Mouse (Mus musculus) stomach, embryonic 15.5 days (tissue): Measurements from ENCODE around the gene Hoxd13. TPM values are rescaled to one million over a fixed set of nuclear protein-coding genes. Genes with fewer than 3 reads are reported as not detected.

Experiments
- ATAC-seq: fragments of 200-750 bp; cut with Nextera tagmentation; 2 replicates; pipeline ENCODE4 v1.8.0; 2017; ENCODE audit warnings: low read depth, moderate number of reproducible peaks, moderate TSS enrichment; ENCODE audit not compliant: insufficient read depth, low FRiP score
- H3K27ac ChIP-seq: fragments of 300-500 bp; sonication (generic); 2 replicates; pipeline ENCODE4 v1.5.1; 2015; ENCODE audit warnings: mild to moderate bottlenecking, inconsistent platforms
- H3K27me3 ChIP-seq: fragments of 300-500 bp; sonication (generic); replicated peaks from 2 replicates; pipeline ENCODE4 v1.6.1; 2015; ENCODE audit warnings: inconsistent platforms
- H3K36me3 ChIP-seq: fragments of 300-500 bp; sonication (generic); 2 replicates; pipeline ENCODE4 v1.6.1; 2015; ENCODE audit warnings: inconsistent platforms
- H3K4me1 ChIP-seq: fragments of 300-500 bp; sonication (generic); 2 replicates; pipeline ENCODE4 v1.6.1; 2015; ENCODE audit warnings: inconsistent platforms
- H3K4me2 ChIP-seq: fragments of 300-500 bp; sonication (generic); 2 replicates; pipeline ENCODE4 v1.6.1; 2015; ENCODE audit warnings: mild to moderate bottlenecking, inconsistent platforms
- H3K4me3 ChIP-seq: fragments of 300-500 bp; sonication (generic); replicated peaks from 2 replicates; pipeline ENCODE4 v1.5.1; 2015; ENCODE audit warnings: inconsistent platforms
- H3K9ac ChIP-seq: fragments of 300-500 bp; sonication (generic); 2 replicates; pipeline ENCODE4 v1.6.1; 2015; ENCODE audit warnings: inconsistent platforms
- H3K9me3 ChIP-seq: fragments of 300-500 bp; sonication (generic); 2 replicates; pipeline ENCODE4 v1.6.1; 2016; ENCODE audit warnings: inconsistent platforms
- WGBS: fragments of 180-500 bp; shearing (Covaris S2); methylation state at CpG from one replicate; pipeline ENCODE4 v1.1.7; 2015; 5-methylcytosine and 5-hydroxymethylcytosine counted together
- polyA plus RNA-seq: library from polyadenylated mRNA; unstranded; fragments of >200 nt; fragmentation: Nextera tagmentation; extraction: Ambion mirVana; gene quantifications from 2 replicates; pipeline ENCODE4 v1.2.1, GENCODE M21; 2015

The Hoxd13 gene
- polyA plus RNA-seq, 1 experiment from 2014 or later, result not detected

- Histone ChIP-seq H3K27me3 (peaks cover 78% of the 10 kb centered on the region), H3K4me1 (peaks cover 9% of the 10 kb centered on the region), H3K27ac (no peak overlapping the region), H3K9me3 (no peaks in the 10 kb centered on the region), H3K9ac (no peak overlapping the region), H3K4me2 (peak overlapping the region; percentile 58), H3K36me3 (no peaks in the 10 kb centered on the region), H3K4me3 (peak overlapping the region; percentile 32)
- ATAC-seq, result no peak
- WGBS, result under 1% methylated on average over 51 of the region's 69 CpGs
Measured at GRCm38 (mm10) chr2:74655821-74656631, 12.1 kb upstream of the Hoxd13 start.

- H3K9ac ChIP-seq, result no peak overlapping the region
- H3K4me2 ChIP-seq, result no peak overlapping the region
- ATAC-seq, result no peak
- peaks cover 79% of the 10 kb centered on the region for H3K27me3 ChIP-seq
- 6% methylated on average over 4 of the region's 4 CpGs for WGBS
- no peak overlapping the region for H3K4me3 ChIP-seq
- H3K9me3 ChIP-seq, result no peaks in the 10 kb centered on the region
- peaks cover 10% of the 10 kb centered on the region for H3K4me1 ChIP-seq
- H3K36me3 ChIP-seq, result no peaks in the 10 kb centered on the region
- H3K27ac ChIP-seq, result no peak overlapping the region
Measured at GRCm38 (mm10) chr2:74656632-74657021, 11.5 kb upstream of the Hoxd13 start.

- no peak overlapping the region for H3K27ac ChIP-seq
- H3K4me3 ChIP-seq, result no peak overlapping the region
Measured at GRCm38 (mm10) chr2:74657251-74658023, 10.7 kb upstream of the Hoxd13 start.

GRCm38 (mm10) chr2:74658024-74658666 lies 10.0 kb upstream of the Hoxd13 start:
- Histone ChIP-seq H3K36me3 (no peaks in the 10 kb centered on the region), H3K27me3 (peaks cover 84% of the 10 kb centered on the region), H3K27ac (no peak overlapping the region), H3K9ac (no peak overlapping the region), H3K4me3 (no peak overlapping the region), H3K9me3 (no peaks in the 10 kb centered on the region), H3K4me1 (peaks cover 12% of the 10 kb centered on the region), H3K4me2 (no peak overlapping the region)
- WGBS, result 2% methylated on average over 15 of the region's 15 CpGs
- ATAC-seq, result no peak

More at GRCm38 (mm10) chr2:74657251-74658023, 10.7 kb upstream of the Hoxd13 start:
- Histone ChIP-seq H3K27me3 (peaks cover 79% of the 10 kb centered on the region), H3K36me3 (no peaks in the 10 kb centered on the region), H3K9ac (no peak overlapping the region), H3K4me1 (peaks cover 12% of the 10 kb centered on the region), H3K4me2 (no peak overlapping the region), H3K9me3 (no peaks in the 10 kb centered on the region)
- ATAC-seq, result no peak
- 3% methylated on average over 62 of the region's 62 CpGs for WGBS

DNA sequence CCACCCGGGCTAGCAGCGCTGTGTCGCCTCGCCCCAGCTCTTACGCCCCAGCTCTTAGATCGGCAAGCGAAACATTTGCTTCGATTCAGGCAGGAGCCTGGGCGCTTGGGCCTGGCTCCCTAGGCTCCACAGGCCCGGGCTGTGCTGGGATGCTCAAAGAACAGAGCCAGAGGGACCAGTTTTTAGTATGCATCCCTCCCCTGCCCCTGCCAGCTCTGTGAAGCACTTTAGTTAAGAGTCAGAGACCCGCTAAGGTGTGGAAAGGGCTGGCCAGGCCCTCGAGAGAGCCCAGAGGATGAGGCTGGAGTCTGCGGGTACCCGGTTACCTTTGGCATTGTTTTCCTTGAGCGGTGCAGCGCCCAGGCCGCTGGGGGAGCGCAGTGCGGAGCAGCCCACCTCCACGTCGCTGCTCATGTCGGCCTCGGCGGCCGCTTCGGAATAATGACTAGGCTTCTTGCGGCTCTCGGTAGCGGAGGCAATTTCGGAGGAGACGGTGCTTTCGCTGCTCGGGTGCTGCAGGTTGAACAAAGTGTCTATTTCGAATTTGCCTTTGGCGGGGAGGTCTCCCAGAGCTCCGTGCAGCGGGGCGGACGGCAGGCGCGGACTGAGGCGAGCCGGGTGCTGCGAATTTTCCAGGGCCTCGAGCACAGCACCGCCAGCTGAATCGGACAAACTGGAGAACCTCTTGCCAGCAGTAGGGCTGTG lies 9.3 kb upstream of the Hoxd13 start:
- Histone ChIP-seq H3K4me1 (peaks cover 12% of the 10 kb centered on the region), H3K27me3 (peaks cover 88% of the 10 kb centered on the region), H3K36me3 (no peaks in the 10 kb centered on the region), H3K4me3 (no peak overlapping the region), H3K9ac (no peak overlapping the region), H3K27ac (no peak overlapping the region), H3K9me3 (no peaks in the 10 kb centered on the region), H3K4me2 (no peak overlapping the region)
- ATAC-seq, result no peak
- WGBS, result 2% methylated on average over 47 of the region's 47 CpGs

DNA sequence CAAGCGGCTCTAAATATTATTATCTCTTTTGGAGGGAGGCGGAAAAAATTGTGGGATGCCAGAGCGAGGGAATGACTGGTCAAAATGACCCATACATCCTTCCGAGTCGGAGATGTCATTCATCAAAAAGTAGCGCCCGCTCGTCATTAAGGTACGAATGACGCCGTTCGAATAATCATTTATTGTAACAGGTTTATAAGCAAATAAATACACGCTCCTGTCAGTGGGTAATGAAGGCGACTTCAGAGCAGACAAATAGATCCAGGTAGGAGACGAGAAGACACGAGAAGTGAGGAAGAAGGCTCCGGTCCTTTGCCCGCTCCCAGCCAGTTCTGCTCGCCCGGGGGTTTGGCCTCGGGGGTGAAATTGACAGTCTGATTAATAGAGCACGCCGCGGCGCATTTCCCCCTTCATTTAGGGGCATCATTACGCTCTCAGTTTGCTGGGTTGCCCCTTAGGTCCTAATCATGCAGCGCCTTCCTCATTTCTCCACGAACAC lies 8.6 kb upstream of the Hoxd13 start, which contains the start of gene Evx2:
TSS of gene Evx2 (minus strand) at position 51 of the 499 bp plus-strand sequence.
- no peak within 1 kb of the TSS for H3K4me2 ChIP-seq
- ATAC-seq, result no peak

GRCm38 (mm10) chr2:74660421-74661375 lies 7.4 kb upstream of the Hoxd13 start:
- no peak overlapping the region for H3K9ac ChIP-seq

More for the DNA sequence above, 8.6 kb upstream of the Hoxd13 start, which contains the start of gene Evx2:
- Histone ChIP-seq H3K27ac (no peak within 1 kb of the TSS), H3K4me1 (peaks cover 12% of the 10 kb centered on the region), H3K4me3 (no peak within 1 kb of the TSS), H3K27me3 (peaks cover 88% of the 10 kb centered on the region), H3K9ac (no peak within 1 kb of the TSS), H3K9me3 (no peaks in the 10 kb centered on the region), H3K36me3 (no peaks in the 10 kb centered on the region)
- 3% methylated on average over 28 of the region's 28 CpGs for WGBS

GRCm38 (mm10) chr2:74661685-74662084 lies 6.4 kb upstream of the Hoxd13 start:
- H3K9ac ChIP-seq, result no peak overlapping the region
- H3K4me2 ChIP-seq, result peak overlapping the region; percentile 41; the same call in 1 of the 2 replicates
- H3K27ac ChIP-seq, result no peak overlapping the region
- WGBS, result 1% methylated on average over 14 of the region's 14 CpGs
- peaks cover 86% of the 10 kb centered on the region for H3K27me3 ChIP-seq
- H3K9me3 ChIP-seq, result no peaks in the 10 kb centered on the region
- peak overlapping the region; percentile 22; the same call in 1 of the 2 replicates for H3K4me3 ChIP-seq
- no peaks in the 10 kb centered on the region for H3K36me3 ChIP-seq
- H3K4me1 ChIP-seq, result peaks cover 2% of the 10 kb centered on the region; the same call in 1 of the 2 replicates
- no peak for ATAC-seq

More at GRCm38 (mm10) chr2:74660421-74661375, 7.4 kb upstream of the Hoxd13 start:
- peaks cover 7% of the 10 kb centered on the region for H3K4me1 ChIP-seq
- no peaks in the 10 kb centered on the region for H3K9me3 ChIP-seq
- 2% methylated on average over 30 of the region's 30 CpGs for WGBS
- no peak overlapping the region for H3K4me2 ChIP-seq
- H3K4me3 ChIP-seq, result no peak overlapping the region
- peaks cover 86% of the 10 kb centered on the region for H3K27me3 ChIP-seq
- no peak for ATAC-seq
- no peak overlapping the region for H3K27ac ChIP-seq
- H3K36me3 ChIP-seq, result no peaks in the 10 kb centered on the region

DNA sequence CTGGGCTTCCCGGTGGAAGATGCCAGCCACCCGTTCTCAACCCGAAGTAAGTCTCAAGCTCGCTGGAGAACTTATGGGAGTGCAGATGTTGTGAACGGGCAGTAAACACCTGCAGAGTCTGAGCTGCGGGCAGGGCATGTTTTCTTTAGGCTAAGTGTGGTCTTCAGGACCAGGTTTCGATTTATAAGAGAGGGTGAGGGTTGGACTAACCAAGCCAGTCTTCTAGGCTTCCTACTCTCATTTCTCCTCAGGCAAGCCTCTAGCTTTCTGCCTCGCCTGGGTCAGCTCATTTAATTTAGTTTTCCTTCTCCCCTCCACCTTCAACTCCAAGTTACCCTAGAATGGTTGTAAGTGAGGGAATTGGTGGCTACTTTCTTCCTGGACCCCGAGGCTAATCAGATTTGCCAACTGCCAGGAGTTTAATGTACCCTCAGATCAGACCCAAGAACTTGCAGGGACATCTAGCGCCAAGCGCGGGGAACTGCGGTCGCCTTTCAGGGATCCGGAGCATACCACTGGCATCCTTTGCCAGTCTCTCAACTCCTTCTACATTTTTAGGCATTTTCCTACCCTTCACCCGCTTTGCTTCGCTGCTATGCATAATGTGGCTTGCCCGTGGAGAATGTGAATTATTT lies 4.7 kb upstream of the Hoxd13 start:
- Histone ChIP-seq H3K4me1 (peaks cover 10% of the 10 kb centered on the region), H3K4me3 (no peak overlapping the region), H3K36me3 (no peaks in the 10 kb centered on the region), H3K4me2 (no peak overlapping the region), H3K9me3 (no peaks in the 10 kb centered on the region), H3K27me3 (peaks cover 89% of the 10 kb centered on the region), H3K27ac (no peak overlapping the region), H3K9ac (no peak overlapping the region)
- no peak for ATAC-seq
- WGBS, result 4% methylated on average over 18 of the region's 18 CpGs

DNA sequence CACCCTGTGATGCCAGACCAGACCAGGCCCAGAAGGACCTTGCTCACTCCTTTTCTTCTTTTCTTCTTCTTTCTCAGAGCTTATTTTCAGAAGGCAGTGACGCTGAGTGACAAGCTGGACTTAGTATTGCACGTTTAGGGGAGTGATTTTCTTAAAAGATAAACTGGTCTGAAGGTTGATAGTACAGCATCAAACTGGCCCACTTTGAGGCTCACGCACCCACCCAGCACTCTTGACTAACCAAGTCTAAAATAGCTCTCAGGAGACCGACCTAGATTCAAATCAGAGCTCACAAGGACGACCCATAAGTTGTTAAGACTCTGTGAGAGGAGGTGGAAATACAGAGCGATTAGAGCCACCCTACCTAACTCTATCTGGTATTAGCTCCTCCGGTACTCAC lies 1.7 kb upstream of the Hoxd13 start:
- Histone ChIP-seq H3K4me3 (no peak overlapping the region), H3K4me2 (no peak overlapping the region), H3K27ac (no peak overlapping the region), H3K4me1 (peaks cover 13% of the 10 kb centered on the region), H3K9me3 (no peaks in the 10 kb centered on the region), H3K27me3 (peaks cover 92% of the 10 kb centered on the region), H3K9ac (no peak overlapping the region), H3K36me3 (no peaks in the 10 kb centered on the region)
- ATAC-seq, result no peak
- 4% methylated on average over 7 of the region's 7 CpGs for WGBS
